Mouse (Mus musculus) thymus, adult 2 months (tissue): ENCODE results near the gene Osbpl8. TPM values are rescaled to one million over a fixed set of nuclear protein-coding genes. Genes with fewer than 3 reads are reported as not detected.
"Not testable (repeated sequence)": the region's sequence is repeated elsewhere in the genome, so short reads cannot be mapped to it uniquely, and the experiment has no call there.

ENCODE experiments used
- DNase-seq: peaks from one replicate; pipeline ENCODE4 v3.0.0; 2021
- H3K27ac ChIP-seq: fragments of 200-500 bp; 2 replicates; pipeline ENCODE4 v1.5.1; 2012; ENCODE audit warnings: low read length, control low read depth; ENCODE audit not compliant: control insufficient read depth, insufficient read depth
- H3K27me3 ChIP-seq: fragments of 200-500 bp; 2 replicates; pipeline ENCODE4 v1.6.1; 2012; ENCODE audit warnings: mild to moderate bottlenecking, low read length, moderate library complexity, mixed read lengths; ENCODE audit not compliant: control insufficient read depth, insufficient read depth
- H3K36me3 ChIP-seq: fragments of 200-500 bp; 2 replicates; pipeline ENCODE4 v1.6.1; 2012; ENCODE audit warnings: mild to moderate bottlenecking, low read length, moderate library complexity; ENCODE audit not compliant: control insufficient read depth, insufficient read depth
- H3K4me1 ChIP-seq: fragments of 200-500 bp; replicated peaks from 2 replicates; pipeline ENCODE4 v1.6.1; 2012; ENCODE audit warnings: low read length; ENCODE audit not compliant: control insufficient read depth, insufficient read depth
- H3K4me3 ChIP-seq: fragments of 200-500 bp; 2 replicates; pipeline ENCODE4 v1.5.1; 2012; ENCODE audit warnings: mild to moderate bottlenecking, low read length, control low read depth, moderate library complexity; ENCODE audit not compliant: control insufficient read depth, insufficient read depth
- CTCF ChIP-seq: fragments of 200-500 bp; IDR thresholded peaks from 2 replicates; pipeline ENCODE4 v1.5.1; 2012; ENCODE audit warnings: mild to moderate bottlenecking, control low read depth, low read length, moderate library complexity, borderline replicate concordance; ENCODE audit not compliant: control insufficient read depth, poor library complexity, insufficient read depth; ENCODE audit errors: extremely low read depth
- POLR2A ChIP-seq: fragments of 200-500 bp; IDR thresholded peaks from 2 replicates; pipeline ENCODE4 v1.6.1; 2012; ENCODE audit warnings: mild to moderate bottlenecking, low read length, control low read depth, moderate library complexity; ENCODE audit not compliant: control insufficient read depth, poor library complexity, insufficient read depth; ENCODE audit errors: extremely low read depth
- WGBS: fragments of 180-500 bp; shearing (Covaris S2); methylation state at CpG from one replicate; pipeline ENCODE4 v1.1.7; 2018; 5-methylcytosine and 5-hydroxymethylcytosine counted together
- polyA plus RNA-seq: library from polyadenylated mRNA; depleted of rRNA; stranded (reverse); fragments of >200 nt; gene quantifications from 2 replicates; pipeline ENCODE4 v1.2.3, GENCODE M21; 2012

Gene Osbpl8
- polyA plus RNA-seq, 1 experiment, result 22.0 TPM

- Histone ChIP-seq H3K27ac (no peak overlapping the region), H3K4me1 (0 out of 2 replicates have a peak, but pooled peaks cover 2% of the 10 kb centered on the region), H3K27me3 (no peaks in the 10 kb centered on the region), H3K4me3 (no peak overlapping the region), H3K36me3 (peaks cover 4% of the 10 kb centered on the region; the same call in 1 of the 2 replicates)
- TF ChIP-seq POLR2A (no peak), CTCF (no peak)
- no peak for DNase-seq
- 91% methylated on average over 4 of the region's 4 CpGs for WGBS
These were observed 29.0 kb downstream of the Osbpl8 start for GRCm38 (mm10) chr10:111193536-111193935.

- Histone ChIP-seq H3K27ac (no peak overlapping the region), H3K36me3 (peaks cover 4% of the 10 kb centered on the region; the same call in 1 of the 2 replicates), H3K27me3 (no peaks in the 10 kb centered on the region), H3K4me3 (no peak overlapping the region), H3K4me1 (peaks cover 2% of the 10 kb centered on the region; the same call in 1 of the 2 replicates)
- no peak for DNase-seq
- WGBS, result 100% methylated on average over 2 of the region's 2 CpGs
- TF ChIP-seq POLR2A, result no peak
- TF ChIP-seq CTCF, result no peak
These were observed 31.6 kb downstream of the Osbpl8 start for GRCm38 (mm10) chr10:111196191-111196590.

GRCm38 (mm10) chr10:111198705-111199104, 34.2 kb downstream of the Osbpl8 start:
- H3K4me3 ChIP-seq, DNase-seq, H3K36me3 ChIP-seq, H3K4me1 ChIP-seq, H3K27me3 ChIP-seq, H3K27ac ChIP-seq: not testable (repeated sequence)
- WGBS, result 55% methylated on average over 5 of the region's 5 CpGs

GRCm38 (mm10) chr10:111201120-111201519, 36.6 kb downstream of the Osbpl8 start:
- TF ChIP-seq POLR2A (no peak), CTCF (no peak)
- no peaks in the 10 kb centered on the region for H3K27me3 ChIP-seq
- H3K4me3 ChIP-seq, result no peak overlapping the region
- H3K36me3 ChIP-seq, result peaks cover 19% of the 10 kb centered on the region
- no peak overlapping the region for H3K27ac ChIP-seq
- WGBS, result 96% methylated on average over 7 of the region's 7 CpGs
- DNase-seq, result no peak
- H3K4me1 ChIP-seq, result peaks cover 2% of the 10 kb centered on the region; the same call in 1 of the 2 replicates

- Histone ChIP-seq H3K27me3 (no peaks in the 10 kb centered on the region), H3K36me3 (peaks cover 18% of the 10 kb centered on the region), H3K4me3 (no peak overlapping the region), H3K27ac (no peak overlapping the region), H3K4me1 (peaks cover 2% of the 10 kb centered on the region; the same call in 1 of the 2 replicates)
- WGBS, result 95% methylated on average over 4 of the region's 4 CpGs
- TF ChIP-seq CTCF, result no peak
- TF ChIP-seq POLR2A, result no peak
- no peak for DNase-seq
These were observed 37.1 kb downstream of the Osbpl8 start for GRCm38 (mm10) chr10:111201666-111202065.

GRCm38 (mm10) chr10:111204089-111204488, 39.5 kb downstream of the Osbpl8 start:
- WGBS, result 96% methylated on average over 5 of the region's 5 CpGs
- no peaks in the 10 kb centered on the region for H3K27me3 ChIP-seq
- DNase-seq, result no peak
- no peak overlapping the region for H3K4me3 ChIP-seq
- TF ChIP-seq POLR2A, result no peak
- TF ChIP-seq CTCF, result no peak
- H3K27ac ChIP-seq, result no peak overlapping the region
- H3K36me3 ChIP-seq, result peaks cover 15% of the 10 kb centered on the region
- peaks cover 2% of the 10 kb centered on the region; the same call in 1 of the 2 replicates for H3K4me1 ChIP-seq

- H3K4me1 ChIP-seq, result no peaks in the 10 kb centered on the region
- H3K4me3 ChIP-seq, result no peak overlapping the region
- H3K36me3 ChIP-seq, result peaks cover 15% of the 10 kb centered on the region
- TF ChIP-seq POLR2A, result no peak
- TF ChIP-seq CTCF, result no peak
- H3K27me3 ChIP-seq, result no peaks in the 10 kb centered on the region
- WGBS, result over 99% methylated on average over 2 of the region's 2 CpGs
- DNase-seq, result no peak
- no peak overlapping the region for H3K27ac ChIP-seq
These were observed 40.9 kb downstream of the Osbpl8 start for GRCm38 (mm10) chr10:111205421-111205820.
